Mouse (Mus musculus): ENCODE measurements around the gene Dguok. TPM values are rescaled to one million over a fixed set of nuclear protein-coding genes. Genes with fewer than 3 reads are reported as not detected.

Dguok gene
- polyA plus RNA-seq, 1 experiment from 2014 or later = 62.6 TPM

- Histone ChIP-seq H3K27me3 (replicated peaks) (no peaks in the 10 kb centered on the region), H3K4me1 (no peaks in the 10 kb centered on the region), H3K36me3 (peaks cover 28% of the 10 kb centered on the region), H3K27ac (no peak overlapping the region), H3K9me3 (0 out of 2 replicates have a peak, but pooled peaks cover 3% of the 10 kb centered on the region), H3K4me3 (no peak overlapping the region), H3K4me2 (replicated peaks) (no peak overlapping the region), H3K9ac (no peak overlapping the region)
- WGBS = 96% methylated on average over 9 of the region's 9 CpGs
- no peak for ATAC-seq (ENCODE audit: low FRiP score, low read depth)
These were observed 10.6 kb downstream of the Dguok start for GRCm38 (mm10) chr6:83496009-83496752.

DNA sequence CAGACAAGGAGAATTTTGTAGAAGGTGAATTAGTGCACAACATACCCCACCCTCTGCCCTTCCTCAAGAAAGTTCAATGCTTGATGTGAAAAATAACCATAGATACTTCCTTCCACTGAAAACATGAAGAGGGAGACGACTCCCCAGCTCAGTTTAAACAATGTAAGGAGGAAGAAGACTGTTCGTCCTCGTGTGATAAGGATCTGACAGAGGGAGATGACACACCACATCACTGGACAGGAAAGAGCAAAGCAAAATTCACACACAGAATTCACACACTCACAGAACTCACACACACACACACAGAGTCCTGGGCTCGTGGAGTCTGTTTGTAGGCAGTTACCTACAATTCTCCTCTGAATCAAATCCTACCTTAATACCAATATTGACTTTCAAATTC is 16.1 kb downstream of the Dguok start:
- 83% methylated on average over 4 of the region's 4 CpGs for WGBS
- no peak overlapping the region for H3K9ac ChIP-seq
- no peak for ATAC-seq (ENCODE audit: low FRiP score, low read depth)
- no peaks in the 10 kb centered on the region for H3K4me1 ChIP-seq
- H3K27me3 ChIP-seq (replicated peaks) = no peaks in the 10 kb centered on the region
- H3K4me2 ChIP-seq (replicated peaks) = no peak overlapping the region
- no peaks in the 10 kb centered on the region for H3K9me3 ChIP-seq
- peaks cover 60% of the 10 kb centered on the region for H3K36me3 ChIP-seq
- no peak overlapping the region for H3K4me3 ChIP-seq
- no peak overlapping the region for H3K27ac ChIP-seq

- H3K4me1 ChIP-seq = no peaks in the 10 kb centered on the region
- peaks cover 73% of the 10 kb centered on the region for H3K36me3 ChIP-seq
- ATAC-seq (ENCODE audit: low FRiP score, low read depth) = no peak
- H3K27ac ChIP-seq = no peak overlapping the region
- H3K27me3 ChIP-seq (replicated peaks) = no peaks in the 10 kb centered on the region
- no peak overlapping the region for H3K4me2 ChIP-seq (replicated peaks)
- no peaks in the 10 kb centered on the region for H3K9me3 ChIP-seq
- 92% methylated on average over 5 of the region's 5 CpGs for WGBS
- no peak overlapping the region for H3K4me3 ChIP-seq
- no peak overlapping the region for H3K9ac ChIP-seq
These were observed 18.6 kb downstream of the Dguok start for GRCm38 (mm10) chr6:83488200-83488599.

GRCm38 (mm10) chr6:83487298-83487697 is 19.5 kb downstream of the Dguok start:
- no peak overlapping the region for H3K27ac ChIP-seq
- no peaks in the 10 kb centered on the region for H3K9me3 ChIP-seq
- ATAC-seq (ENCODE audit: low FRiP score, low read depth) = no peak
- 87% methylated on average over 4 of the region's 4 CpGs for WGBS
- no peak overlapping the region for H3K4me3 ChIP-seq
- peaks cover 78% of the 10 kb centered on the region for H3K36me3 ChIP-seq
- no peaks in the 10 kb centered on the region for H3K27me3 ChIP-seq (replicated peaks)
- no peak overlapping the region for H3K4me2 ChIP-seq (replicated peaks)
- peak overlapping the region; percentile 21; the same call in 1 of the 2 replicates for H3K9ac ChIP-seq
- H3K4me1 ChIP-seq = no peaks in the 10 kb centered on the region

GRCm38 (mm10) chr6:83485854-83486253 is 20.9 kb downstream of the Dguok start:
- WGBS = 65% methylated on average over 4 of the region's 4 CpGs
- H3K27ac ChIP-seq = no peak overlapping the region
- ATAC-seq (ENCODE audit: low FRiP score, low read depth) = no peak
- H3K27me3 ChIP-seq (replicated peaks) = no peaks in the 10 kb centered on the region
- H3K4me2 ChIP-seq (replicated peaks) = no peak overlapping the region
- H3K4me1 ChIP-seq = no peaks in the 10 kb centered on the region
- no peaks in the 10 kb centered on the region for H3K9me3 ChIP-seq
- no peak overlapping the region for H3K9ac ChIP-seq
- H3K4me3 ChIP-seq = no peak overlapping the region
- H3K36me3 ChIP-seq = peaks cover 92% of the 10 kb centered on the region

DNA sequence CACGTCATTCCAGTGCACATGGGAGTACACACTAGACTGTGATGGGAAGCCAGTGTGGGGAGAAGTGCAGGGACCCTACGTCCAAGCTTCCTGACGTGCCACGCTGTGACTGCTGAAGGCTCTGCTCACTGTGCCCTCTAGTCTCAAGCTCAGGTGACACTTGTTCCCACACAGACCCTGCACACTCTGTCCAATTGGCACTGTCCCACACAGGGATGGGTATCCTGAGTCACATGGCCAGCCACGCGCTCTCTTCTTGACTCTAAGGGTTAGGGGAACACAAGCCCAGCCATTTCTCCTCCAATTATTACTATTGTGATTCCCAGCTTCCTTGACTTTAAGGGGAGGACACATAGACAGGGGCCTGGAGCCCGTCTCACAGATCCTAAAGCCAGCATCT is 23.0 kb downstream of the Dguok start:
- Histone ChIP-seq H3K4me1 (no peaks in the 10 kb centered on the region), H3K36me3 (peaks cover 91% of the 10 kb centered on the region), H3K4me2 (replicated peaks) (no peak overlapping the region), H3K4me3 (no peak overlapping the region), H3K9ac (no peak overlapping the region), H3K27me3 (replicated peaks) (no peaks in the 10 kb centered on the region), H3K9me3 (no peaks in the 10 kb centered on the region), H3K27ac (no peak overlapping the region)
- ATAC-seq (ENCODE audit: low FRiP score, low read depth) = no peak
- 95% methylated on average over 7 of the region's 7 CpGs for WGBS

DNA sequence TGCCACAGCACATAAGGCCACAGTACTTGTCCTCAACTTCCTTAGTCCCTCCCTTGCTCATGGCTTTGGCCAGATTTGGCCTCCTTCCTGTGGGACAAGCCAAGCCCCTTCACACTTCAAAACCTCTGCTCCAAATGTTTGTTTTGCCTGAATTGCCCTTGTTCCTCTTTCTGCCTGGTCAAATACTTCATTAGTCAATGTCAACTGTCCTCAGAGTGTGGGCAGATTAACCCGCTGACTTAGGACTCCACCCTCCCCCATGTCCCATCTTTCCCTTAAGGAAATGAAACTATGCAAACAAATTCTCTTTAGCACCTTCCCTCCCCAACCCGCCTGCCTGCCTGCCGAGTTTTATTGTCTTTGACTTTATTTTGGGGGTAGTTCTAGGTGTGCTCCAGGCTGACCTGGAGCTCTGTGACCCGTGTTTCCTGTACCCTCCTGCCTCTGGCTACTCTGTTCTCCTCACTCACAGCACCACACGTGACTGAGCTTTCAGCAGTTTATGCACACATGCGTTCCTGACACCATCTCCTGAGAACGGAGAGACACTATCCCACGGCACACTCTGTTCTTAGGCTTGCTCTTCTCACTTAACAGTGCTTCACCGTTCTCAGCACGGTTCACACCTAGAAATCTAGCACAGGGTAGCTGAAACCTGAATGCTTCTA is 24.2 kb downstream of the Dguok start:
- Histone ChIP-seq H3K4me3 (no peak overlapping the region), H3K27ac (no peak overlapping the region), H3K9ac (no peak overlapping the region), H3K4me2 (replicated peaks) (no peak overlapping the region), H3K27me3 (replicated peaks) (no peaks in the 10 kb centered on the region), H3K4me1 (no peaks in the 10 kb centered on the region), H3K9me3 (no peaks in the 10 kb centered on the region), H3K36me3 (peaks cover 82% of the 10 kb centered on the region)
- WGBS = 68% methylated on average over 10 of the region's 10 CpGs
- no peak for ATAC-seq (ENCODE audit: low FRiP score, low read depth)

DNA sequence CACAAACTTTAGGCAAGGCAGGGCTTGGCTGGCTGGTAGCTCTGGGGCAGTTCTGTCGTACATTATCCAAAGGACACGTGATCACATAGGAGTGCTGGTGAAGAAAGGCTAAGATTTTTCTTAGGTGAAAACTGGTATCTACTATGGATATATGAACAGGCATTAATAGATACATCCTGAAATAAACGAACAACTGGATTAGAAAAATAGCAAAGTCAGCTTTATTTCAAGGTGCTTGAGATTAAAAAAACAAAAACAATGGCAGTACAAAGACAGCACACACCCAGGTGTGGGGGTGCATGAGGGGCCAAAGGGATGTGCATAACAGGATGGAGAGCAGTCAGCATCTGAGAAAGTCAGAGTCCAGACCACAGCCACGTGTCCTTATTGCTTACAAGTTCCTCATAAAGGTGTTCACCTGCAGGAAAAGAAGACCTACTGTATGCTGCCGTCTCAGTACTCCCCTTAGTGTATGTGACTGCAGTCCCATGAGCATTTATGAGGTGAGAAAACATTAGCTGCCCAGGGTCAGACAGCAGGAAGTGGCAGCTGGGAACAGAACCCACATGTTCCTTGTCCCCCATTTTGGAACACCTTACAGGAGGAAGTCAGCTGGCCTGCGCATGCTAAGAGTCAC is 26.6 kb downstream of the Dguok start:
- no peak for ATAC-seq (ENCODE audit: low FRiP score, low read depth)
- no peak overlapping the region for H3K4me2 ChIP-seq (replicated peaks)
- peaks cover 59% of the 10 kb centered on the region for H3K36me3 ChIP-seq
- no peaks in the 10 kb centered on the region for H3K27me3 ChIP-seq (replicated peaks)
- no peaks in the 10 kb centered on the region for H3K4me1 ChIP-seq
- no peaks in the 10 kb centered on the region for H3K9me3 ChIP-seq
- 89% methylated on average over 6 of the region's 6 CpGs for WGBS
- no peak overlapping the region for H3K4me3 ChIP-seq
- no peak overlapping the region for H3K27ac ChIP-seq
- no peak overlapping the region for H3K9ac ChIP-seq

DNA sequence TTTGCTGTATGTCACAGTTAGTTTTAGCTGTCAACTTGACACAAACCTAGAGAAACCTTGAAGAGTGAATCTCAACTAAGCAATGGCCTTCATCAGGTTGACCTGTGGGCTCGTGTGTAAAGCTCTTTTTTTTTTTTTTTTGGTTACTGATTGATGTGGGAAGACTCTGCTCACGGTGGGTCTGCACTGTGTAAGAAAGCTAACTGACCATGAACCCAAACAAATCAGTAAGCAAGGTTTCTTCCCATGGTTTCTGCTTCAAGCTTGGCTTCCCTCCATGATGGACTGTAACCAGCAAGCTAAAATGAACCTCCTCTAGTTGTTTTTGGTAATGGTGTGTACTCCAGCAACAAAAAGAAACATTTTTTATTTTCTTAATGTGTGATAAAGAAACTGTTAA is 27.6 kb downstream of the Dguok start:
- H3K9ac ChIP-seq = no peak overlapping the region
- H3K4me3 ChIP-seq = no peak overlapping the region
- ATAC-seq (ENCODE audit: low FRiP score, low read depth) = no peak
- H3K9me3 ChIP-seq = no peaks in the 10 kb centered on the region
- H3K36me3 ChIP-seq = peaks cover 49% of the 10 kb centered on the region
- no peaks in the 10 kb centered on the region for H3K27me3 ChIP-seq (replicated peaks)
- H3K4me2 ChIP-seq (replicated peaks) = no peak overlapping the region
- no peaks in the 10 kb centered on the region for H3K4me1 ChIP-seq
- no peak overlapping the region for H3K27ac ChIP-seq
- WGBS = 75% methylated on average over 2 of the region's 2 CpGs

- peaks cover 44% of the 10 kb centered on the region for H3K36me3 ChIP-seq
- ATAC-seq (ENCODE audit: low FRiP score, low read depth) = no peak
- no peak overlapping the region for H3K27ac ChIP-seq
- no peak overlapping the region for H3K4me3 ChIP-seq
- no peaks in the 10 kb centered on the region for H3K4me1 ChIP-seq
- no peaks in the 10 kb centered on the region for H3K9me3 ChIP-seq
- H3K9ac ChIP-seq = no peak overlapping the region
- no peaks in the 10 kb centered on the region for H3K27me3 ChIP-seq (replicated peaks)
- H3K4me2 ChIP-seq (replicated peaks) = no peak overlapping the region
- 93% methylated on average over 7 of the region's 7 CpGs for WGBS
These were observed 28.1 kb downstream of the Dguok start for GRCm38 (mm10) chr6:83478628-83479027.

- Histone ChIP-seq H3K4me3 (no peak overlapping the region), H3K9me3 (no peaks in the 10 kb centered on the region), H3K27me3 (replicated peaks) (no peaks in the 10 kb centered on the region), H3K4me2 (replicated peaks) (no peak overlapping the region), H3K36me3 (peaks cover 43% of the 10 kb centered on the region), H3K27ac (no peak overlapping the region), H3K9ac (no peak overlapping the region), H3K4me1 (no peaks in the 10 kb centered on the region)
- no peak for ATAC-seq (ENCODE audit: low FRiP score, low read depth)
- 66% methylated on average over 4 of the region's 4 CpGs for WGBS
These were observed 28.6 kb downstream of the Dguok start for GRCm38 (mm10) chr6:83478217-83478616.

GRCm38 (mm10) chr6:83475431-83475830 is 31.3 kb downstream of the Dguok start:
- H3K27ac ChIP-seq = no peak overlapping the region
- H3K36me3 ChIP-seq = peaks cover 16% of the 10 kb centered on the region
- no peak for ATAC-seq (ENCODE audit: low FRiP score, low read depth)

More at GRCm38 (mm10) chr6:83475431-83475830, 31.3 kb downstream of the Dguok start:
- H3K4me3 ChIP-seq = no peak overlapping the region
- no peak overlapping the region for H3K4me2 ChIP-seq (replicated peaks)
- H3K9ac ChIP-seq = no peak overlapping the region
- 83% methylated on average over 7 of the region's 7 CpGs for WGBS
- no peaks in the 10 kb centered on the region for H3K4me1 ChIP-seq
- no peaks in the 10 kb centered on the region for H3K27me3 ChIP-seq (replicated peaks)
- H3K9me3 ChIP-seq = no peaks in the 10 kb centered on the region
